Mouse (Mus musculus) cerebellum, postnatal 14 days (tissue): ENCODE data around the gene Reep6.

ENCODE experiments used
- DNase-seq, 2 experiments: peaks; one replicate each; pipeline ENCODE4 v3.0.0; 2021; ENCODE audit warnings: mixed read lengths in 2 of 2

Reep6 gene

GRCm38 (mm10) chr10:80329273-80330081 is at the start of gene Reep6, which contains the start of gene Pcsk4:
TSS of gene Reep6 (plus strand) at chr10:80329953.
TSS of gene Pcsk4 (minus strand) at chr10:80329498.
- peak; percentile 98 to 99 for DNase-seq

GRCm38 (mm10) chr10:80281304-80281703 is 48.4 kb upstream of the Reep6 start:
- DNase-seq = no peak

GRCm38 (mm10) chr10:80281921-80282371 is 47.8 kb upstream of the Reep6 start:
- peak; percentile 51 to 55 for DNase-seq

GRCm38 (mm10) chr10:80282481-80283441 is 47.0 kb upstream of the Reep6 start:
- DNase-seq = peak; percentile 16 to 46

GRCm38 (mm10) chr10:80285222-80286070 is 44.3 kb upstream of the Reep6 start:
- DNase-seq = no peak

GRCm38 (mm10) chr10:80288097-80288496 is 41.7 kb upstream of the Reep6 start:
- no peak for DNase-seq

GRCm38 (mm10) chr10:80288657-80289056 is 41.1 kb upstream of the Reep6 start:
- no peak for DNase-seq

- peak; percentile 98 to 99 for DNase-seq
These were observed 37.3 kb upstream of the Reep6 start, which contains the start of gene Rps15 for GRCm38 (mm10) chr10:80292251-80293146. TSS of gene Rps15 (plus strand) at chr10:80292453.

- DNase-seq = no peak
These were observed 36.4 kb upstream of the Reep6 start for GRCm38 (mm10) chr10:80293325-80293724.

- no peak for DNase-seq
These were observed 35.4 kb upstream of the Reep6 start for GRCm38 (mm10) chr10:80294311-80294710.

- peak in 1 of 2 experiments; percentile 52 for DNase-seq
These were observed 34.9 kb upstream of the Reep6 start for GRCm38 (mm10) chr10:80294788-80295303.

- peak; percentile 83 to 85 for DNase-seq
These were observed 33.9 kb upstream of the Reep6 start, which contains the start of gene Apc2 for GRCm38 (mm10) chr10:80295618-80296425. TSS of gene Apc2 (plus strand) at chr10:80295977.

- peak in 1 of 2 experiments; percentile 54 for DNase-seq
These were observed 32.9 kb upstream of the Reep6 start for GRCm38 (mm10) chr10:80296824-80297223.

GRCm38 (mm10) chr10:80297526-80298133 is 32.1 kb upstream of the Reep6 start:
- peak in 1 of 2 experiments; percentile 55 for DNase-seq

GRCm38 (mm10) chr10:80298571-80299281 is 31.0 kb upstream of the Reep6 start:
- peak; percentile 97 for DNase-seq

GRCm38 (mm10) chr10:80299301-80299700 is 30.5 kb upstream of the Reep6 start:
- peak in 1 of 2 experiments; percentile 70 for DNase-seq

GRCm38 (mm10) chr10:80299824-80300223 is 29.9 kb upstream of the Reep6 start:
- DNase-seq = peak in 1 of 2 experiments; percentile 46

GRCm38 (mm10) chr10:80300672-80301181 is 29.0 kb upstream of the Reep6 start:
- DNase-seq = peak; percentile 80 to 84
